Mouse (Mus musculus): ENCODE results near the gene Mast4. TPM values are rescaled to one million over a fixed set of nuclear protein-coding genes. Genes with fewer than 3 reads are reported as not detected.

Mast4 gene
- total RNA-seq, 1 experiment from 2014 or later, result 4.1 TPM

GRCm38 (mm10) chr13:102839741-102840482 lies 494.4 kb downstream of the Mast4 start:
- no peak for ATAC-seq (replicated peaks; ENCODE audit: insufficient number of reproducible peaks, low FRiP score, low TSS enrichment, poor library complexity, severe bottlenecking)

- ATAC-seq (replicated peaks; ENCODE audit: insufficient number of reproducible peaks, low FRiP score, low TSS enrichment, poor library complexity, severe bottlenecking), result no peak
Observed at GRCm38 (mm10) chr13:102837427-102837826, 496.9 kb downstream of the Mast4 start.

- ATAC-seq (replicated peaks; ENCODE audit: insufficient number of reproducible peaks, low FRiP score, low TSS enrichment, poor library complexity, severe bottlenecking), result no peak
Observed at GRCm38 (mm10) chr13:102835336-102835735, 499.0 kb downstream of the Mast4 start.

GRCm38 (mm10) chr13:102818287-102818686 lies 516.0 kb downstream of the Mast4 start:
- ATAC-seq (replicated peaks; ENCODE audit: insufficient number of reproducible peaks, low FRiP score, low TSS enrichment, poor library complexity, severe bottlenecking), result no peak

- no peak for ATAC-seq (replicated peaks; ENCODE audit: insufficient number of reproducible peaks, low FRiP score, low TSS enrichment, poor library complexity, severe bottlenecking)
Observed at GRCm38 (mm10) chr13:102816689-102817088, 517.6 kb downstream of the Mast4 start.

- ATAC-seq (replicated peaks; ENCODE audit: insufficient number of reproducible peaks, low FRiP score, low TSS enrichment, poor library complexity, severe bottlenecking), result no peak
Observed at GRCm38 (mm10) chr13:102815158-102815557, 519.1 kb downstream of the Mast4 start.

- ATAC-seq (replicated peaks; ENCODE audit: insufficient number of reproducible peaks, low FRiP score, low TSS enrichment, poor library complexity, severe bottlenecking), result no peak
Observed at GRCm38 (mm10) chr13:102811129-102811832, 523.0 kb downstream of the Mast4 start.

GRCm38 (mm10) chr13:102806652-102807051 lies 527.6 kb downstream of the Mast4 start:
- no peak for ATAC-seq (replicated peaks; ENCODE audit: insufficient number of reproducible peaks, low FRiP score, low TSS enrichment, poor library complexity, severe bottlenecking)

GRCm38 (mm10) chr13:102805190-102805589 lies 529.1 kb downstream of the Mast4 start:
- no peak for ATAC-seq (replicated peaks; ENCODE audit: insufficient number of reproducible peaks, low FRiP score, low TSS enrichment, poor library complexity, severe bottlenecking)

- no peak for ATAC-seq (replicated peaks; ENCODE audit: insufficient number of reproducible peaks, low FRiP score, low TSS enrichment, poor library complexity, severe bottlenecking)
Observed at GRCm38 (mm10) chr13:102803206-102803605, 531.1 kb downstream of the Mast4 start.

GRCm38 (mm10) chr13:102792157-102792556 lies 542.1 kb downstream of the Mast4 start:
- ATAC-seq (replicated peaks; ENCODE audit: insufficient number of reproducible peaks, low FRiP score, low TSS enrichment, poor library complexity, severe bottlenecking), result no peak

- no peak for ATAC-seq (replicated peaks; ENCODE audit: insufficient number of reproducible peaks, low FRiP score, low TSS enrichment, poor library complexity, severe bottlenecking)
Observed at GRCm38 (mm10) chr13:102790601-102791155, 543.6 kb downstream of the Mast4 start.

GRCm38 (mm10) chr13:102786666-102787230 lies 547.5 kb downstream of the Mast4 start:
- no peak for ATAC-seq (replicated peaks; ENCODE audit: insufficient number of reproducible peaks, low FRiP score, low TSS enrichment, poor library complexity, severe bottlenecking)

- no peak for ATAC-seq (replicated peaks; ENCODE audit: insufficient number of reproducible peaks, low FRiP score, low TSS enrichment, poor library complexity, severe bottlenecking)
Observed at GRCm38 (mm10) chr13:102783531-102784310, 550.6 kb downstream of the Mast4 start.

GRCm38 (mm10) chr13:102779275-102779674 lies 555.0 kb downstream of the Mast4 start:
- no peak for ATAC-seq (replicated peaks; ENCODE audit: insufficient number of reproducible peaks, low FRiP score, low TSS enrichment, poor library complexity, severe bottlenecking)

- ATAC-seq (replicated peaks; ENCODE audit: insufficient number of reproducible peaks, low FRiP score, low TSS enrichment, poor library complexity, severe bottlenecking), result no peak
Observed at GRCm38 (mm10) chr13:102778859-102779258, 555.4 kb downstream of the Mast4 start.

- no peak for ATAC-seq (replicated peaks; ENCODE audit: insufficient number of reproducible peaks, low FRiP score, low TSS enrichment, poor library complexity, severe bottlenecking)
Observed at GRCm38 (mm10) chr13:102775506-102775905, 558.8 kb downstream of the Mast4 start.

GRCm38 (mm10) chr13:102774786-102775201 lies 559.5 kb downstream of the Mast4 start:
- ATAC-seq (replicated peaks; ENCODE audit: insufficient number of reproducible peaks, low FRiP score, low TSS enrichment, poor library complexity, severe bottlenecking), result no peak

GRCm38 (mm10) chr13:102773169-102773568 lies 561.1 kb downstream of the Mast4 start:
- ATAC-seq (replicated peaks; ENCODE audit: insufficient number of reproducible peaks, low FRiP score, low TSS enrichment, poor library complexity, severe bottlenecking), result no peak

All from monocyte, adult 5-6 weeks (primary cell).